Mouse (Mus musculus): ENCODE measurements at regions not wholly inside any gene's neighbourhood (a gene's known extent, or its start where the extent isn't known, plus 50 kb on each side); places are given as distances from the start of the nearest gene placed in this dataset.

- no peak for DNase-seq (ENCODE audit: low spot score in 2 of 2)
Measured at GRCm38 (mm10) chr9:71360676-71361075, 125.1 kb downstream of the Polr2m start.

GRCm38 (mm10) chr9:71358961-71359360 lies 126.8 kb downstream of the Polr2m start:
- DNase-seq (ENCODE audit: low spot score in 2 of 2), result peak in 1 of 2 experiments; percentile 51

DNA sequence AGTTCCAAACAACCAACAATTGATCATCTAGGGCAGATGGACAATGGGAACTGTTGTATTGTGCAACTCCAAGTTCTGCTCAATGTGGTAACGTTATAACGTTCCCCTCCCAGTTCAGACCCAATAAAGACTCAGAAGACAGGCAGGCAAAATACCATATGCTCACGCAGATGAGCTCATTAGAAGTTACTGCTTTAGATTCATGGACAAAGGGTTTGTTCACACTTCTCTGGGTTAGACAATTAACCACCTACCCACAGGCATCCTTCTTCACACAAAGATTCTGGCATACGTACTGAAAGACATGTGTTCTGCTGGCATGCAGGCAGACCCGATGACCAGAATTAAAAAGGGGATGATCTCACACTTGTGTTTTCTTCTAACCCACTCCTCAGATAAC lies 130.0 kb downstream of the Polr2m start:
- peak in 1 of 2 experiments; percentile 28 for DNase-seq (ENCODE audit: low spot score in 2 of 2)
